Mouse (Mus musculus) heart, adult 2 months (tissue): ENCODE measurements around the gene Spock2. TPM values are rescaled to one million over a fixed set of nuclear protein-coding genes. Genes with fewer than 3 reads are reported as not detected.
"Not testable (repeated sequence)": the region's sequence is repeated elsewhere in the genome, so short reads cannot be mapped to it uniquely, and the experiment has no call there.

Experiments used
- DNase-seq, 2 experiments: peaks; one replicate each; pipeline ENCODE4 v3.0.0; 2021
- H3K27ac ChIP-seq: fragments of 200-600 bp; 2 replicates; pipeline ENCODE4 v1.8.1; 2022
- H3K27me3 ChIP-seq: fragments of 200-500 bp; 2 replicates; pipeline ENCODE4 v1.6.1; 2012; ENCODE audit warnings: mild to moderate bottlenecking, low read length, inconsistent platforms, mixed read lengths; ENCODE audit not compliant: control insufficient read depth, insufficient read depth
- H3K36me3 ChIP-seq: fragments of 200-500 bp; 2 replicates; pipeline ENCODE4 v1.6.1; 2012; ENCODE audit warnings: low read length, inconsistent platforms; ENCODE audit not compliant: control insufficient read depth, insufficient read depth
- H3K4me1 ChIP-seq: fragments of 200-500 bp; 2 replicates; pipeline ENCODE4 v1.6.1; 2011; ENCODE audit warnings: low read length; ENCODE audit not compliant: control insufficient read depth, insufficient read depth
- H3K4me3 ChIP-seq: fragments of 200-600 bp; 2 replicates; pipeline ENCODE4 v1.8.1; 2022
- H3K79me2 ChIP-seq: fragments of 200-500 bp; replicated peaks from 2 replicates; pipeline ENCODE4 v1.6.1; 2012; ENCODE audit warnings: mild to moderate bottlenecking, inconsistent platforms, low read length, moderate library complexity, mixed read lengths; ENCODE audit not compliant: control insufficient read depth, insufficient read depth
- H3K9ac ChIP-seq: fragments of 200-500 bp; 2 replicates; pipeline ENCODE4 v1.6.1; 2012; ENCODE audit warnings: low read depth, mild to moderate bottlenecking, control low read depth, inconsistent platforms, low read length, mixed read lengths
- CTCF ChIP-seq: fragments of 200-600 bp; IDR thresholded peaks from 2 replicates; pipeline ENCODE4 v1.8.1; 2022; ENCODE audit warnings: antibody characterized with exemption, mild to moderate bottlenecking, moderate library complexity
- EP300 ChIP-seq: fragments of 200-500 bp; IDR thresholded peaks from 2 replicates; pipeline ENCODE4 v1.6.1; 2011; ENCODE audit warnings: low read depth, low read length, control low read depth; ENCODE audit not compliant: insufficient read depth
- POLR2A ChIP-seq: fragments of 200-500 bp; IDR thresholded peaks from 2 replicates; pipeline ENCODE4 v1.6.1; 2011; ENCODE audit warnings: mild to moderate bottlenecking, low read depth, low read length, control low read depth; ENCODE audit not compliant: insufficient read depth
- WGBS: fragments of 180-500 bp; shearing (Covaris S2); methylation state at CpG from one replicate; pipeline ENCODE4 v1.1.7; 2018; 5-methylcytosine and 5-hydroxymethylcytosine counted together
- intact Hi-C: fragments of 180-260 bp; cut with DNase I; formaldehyde crosslinking; loops from one replicate; pipeline ENCODE4 v1.15.1; 2025
- polyA plus RNA-seq: library from polyadenylated mRNA; depleted of rRNA; stranded (reverse); fragments of >200 nt; gene quantifications from 2 replicates; pipeline ENCODE4 v1.2.3, GENCODE M21; 2012
- total RNA-seq, 2 experiments: library from RNA; stranded (reverse); gene quantifications; 2 replicates each; pipeline ENCODE4 v1.2.3; 2021

The Spock2 gene
- total and polyA plus RNA-seq, 3 experiments, result 8.4 to 21.7 (median 12.2) TPM

DNA sequence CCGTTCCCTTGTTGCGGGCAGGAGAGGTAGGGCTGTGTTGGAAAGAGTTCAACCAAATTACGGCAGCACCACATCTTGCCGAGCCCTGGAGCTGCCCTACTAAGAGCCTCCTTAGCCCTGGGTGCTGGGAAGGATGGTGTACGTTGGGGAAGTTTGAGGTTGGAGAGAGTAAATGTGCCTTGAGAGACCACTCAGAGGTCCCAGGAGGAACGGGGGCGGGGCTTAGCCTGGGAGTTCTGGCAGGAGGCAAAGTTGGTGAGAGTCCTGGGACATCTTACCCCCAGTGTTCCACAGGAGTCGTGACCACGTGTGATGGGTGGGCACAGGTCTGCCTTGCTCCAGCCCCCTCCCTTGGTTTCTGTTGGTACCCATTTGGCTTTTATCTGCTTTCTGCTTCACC lies 28.2 kb downstream of the Spock2 start:
- Histone ChIP-seq H3K27ac (no peak overlapping the region), H3K36me3 (no peaks in the 10 kb centered on the region), H3K4me1 (no peaks in the 10 kb centered on the region; the same call in 1 of the 2 replicates), H3K4me3 (no peak overlapping the region), H3K79me2 (no peaks in the 10 kb centered on the region), H3K9ac (no peak overlapping the region), H3K27me3 (no peaks in the 10 kb centered on the region)
- intact Hi-C loops, result no loop called here
- 51% methylated on average over 9 of the region's 9 CpGs for WGBS
- no peak for TF ChIP-seq POLR2A
- no peak for TF ChIP-seq CTCF
- no peak for TF ChIP-seq EP300
- DNase-seq, result no peak

DNA sequence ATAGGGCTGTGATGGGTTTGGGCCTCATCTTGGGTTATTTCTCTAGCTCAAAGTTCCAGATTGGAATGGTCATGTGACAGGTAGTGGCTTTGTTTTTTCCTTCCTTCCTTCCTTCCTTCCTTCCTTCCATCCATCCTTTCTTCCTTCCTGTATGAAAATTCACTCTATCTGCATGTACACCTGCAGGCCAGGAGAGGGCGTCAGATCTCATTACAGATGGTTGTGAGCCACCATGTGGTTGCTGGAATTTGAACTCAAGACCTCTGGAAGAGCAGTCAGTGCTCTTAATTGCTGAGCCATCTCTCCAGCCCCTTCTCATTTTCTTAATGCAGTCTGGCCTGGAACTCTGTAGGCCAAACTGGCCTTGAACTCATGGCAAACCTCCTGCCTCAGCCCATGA lies 30.0 kb downstream of the Spock2 start:
- H3K4me3 ChIP-seq, H3K79me2 ChIP-seq, DNase-seq, H3K4me1 ChIP-seq, H3K27me3 ChIP-seq, H3K27ac ChIP-seq, H3K36me3 ChIP-seq, intact Hi-C loops, H3K9ac ChIP-seq: not testable (repeated sequence)
- WGBS, result 43% methylated on average over 1 of the region's 1 CpGs

DNA sequence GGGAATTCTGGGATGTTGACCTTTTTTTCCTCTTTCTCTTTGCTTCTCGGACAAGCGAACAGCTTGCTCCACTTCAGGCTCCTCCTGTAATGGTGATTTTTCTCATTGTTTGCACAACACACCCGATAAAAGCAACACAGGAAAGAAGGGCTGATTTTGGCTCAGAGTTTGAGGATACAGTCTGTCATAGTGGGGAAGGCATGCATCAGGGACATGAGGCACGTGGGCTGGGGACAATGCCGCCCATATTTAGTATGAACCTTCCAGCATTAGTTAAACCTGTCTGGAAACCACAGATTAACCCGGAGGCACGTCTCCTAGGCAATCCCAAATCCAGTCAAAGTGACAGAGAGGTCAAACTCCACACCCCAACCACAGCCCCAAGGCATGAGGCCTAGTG lies 30.9 kb downstream of the Spock2 start:
- no peak overlapping the region for H3K4me3 ChIP-seq
- intact Hi-C loops, result no loop called here
- no peaks in the 10 kb centered on the region for H3K27me3 ChIP-seq
- no peak for DNase-seq
- no peaks in the 10 kb centered on the region for H3K79me2 ChIP-seq
- H3K9ac ChIP-seq, result no peak overlapping the region
- H3K27ac ChIP-seq, result no peak overlapping the region
- H3K36me3 ChIP-seq, result no peaks in the 10 kb centered on the region
- WGBS, result 57% methylated on average over 7 of the region's 7 CpGs
- no peak for TF ChIP-seq CTCF
- no peak for TF ChIP-seq POLR2A
- no peak for TF ChIP-seq EP300
- no peaks in the 10 kb centered on the region; the same call in 1 of the 2 replicates for H3K4me1 ChIP-seq

DNA sequence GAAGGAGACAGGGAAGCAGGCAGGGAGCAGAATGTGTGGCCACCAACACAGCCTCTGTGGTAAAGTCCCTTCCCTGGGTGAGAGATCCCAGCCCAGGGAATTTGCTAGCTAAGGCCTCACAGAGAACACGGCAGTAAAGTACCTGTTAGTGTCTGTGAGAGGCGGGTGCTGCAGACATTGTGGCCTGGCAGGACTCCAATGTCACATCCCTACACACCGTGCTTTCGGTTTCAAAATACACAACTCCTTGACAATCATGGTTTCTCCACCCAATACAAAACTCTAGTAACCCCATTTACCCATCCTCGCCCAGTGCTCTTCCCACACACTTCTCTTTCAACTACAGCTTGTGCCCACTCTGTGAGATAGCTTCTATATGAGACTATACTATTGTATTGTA lies 32.7 kb downstream of the Spock2 start:
- intact Hi-C loops, result no loop called here
- no peak overlapping the region for H3K9ac ChIP-seq
- H3K27ac ChIP-seq, result no peak overlapping the region
- H3K27me3 ChIP-seq, result no peaks in the 10 kb centered on the region
- H3K4me1 ChIP-seq, result no peaks in the 10 kb centered on the region; the same call in 1 of the 2 replicates
- 78% methylated on average over 5 of the region's 5 CpGs for WGBS
- TF ChIP-seq POLR2A (no peak), EP300 (no peak), CTCF (no peak)
- H3K4me3 ChIP-seq, result no peak overlapping the region
- no peak for DNase-seq
- no peaks in the 10 kb centered on the region for H3K79me2 ChIP-seq
- no peaks in the 10 kb centered on the region for H3K36me3 ChIP-seq

DNA sequence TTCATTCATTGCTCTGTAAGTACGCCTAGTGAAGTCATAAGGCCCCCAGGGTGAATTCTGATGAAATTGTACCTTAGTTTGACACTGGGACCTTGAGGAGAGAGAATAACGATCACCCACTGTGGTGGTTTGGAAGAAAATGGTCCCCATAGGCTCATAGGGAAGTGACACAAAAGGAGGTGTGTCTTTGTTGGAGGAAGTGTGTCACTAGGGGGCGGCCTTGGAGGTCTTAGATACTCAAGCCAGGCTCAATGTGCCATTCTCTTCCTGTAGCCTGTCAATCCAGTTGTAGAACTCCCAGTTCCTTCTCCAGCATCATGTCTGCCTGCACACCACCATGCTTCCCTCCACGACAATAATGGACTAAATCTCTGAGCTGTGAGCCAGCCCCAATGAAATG lies 34.7 kb downstream of the Spock2 start:
- H3K4me1 ChIP-seq, result no peaks in the 10 kb centered on the region; the same call in 1 of the 2 replicates
- WGBS, result 92% methylated on average over 4 of the region's 4 CpGs
- no peaks in the 10 kb centered on the region for H3K36me3 ChIP-seq
- no peaks in the 10 kb centered on the region for H3K27me3 ChIP-seq
- TF ChIP-seq CTCF (no peak), POLR2A (no peak), EP300 (no peak)
- no peak overlapping the region for H3K27ac ChIP-seq
- no peak for DNase-seq
- H3K4me3 ChIP-seq, result no peak overlapping the region
- no peak overlapping the region for H3K9ac ChIP-seq
- intact Hi-C loops, result no loop called here
- no peaks in the 10 kb centered on the region for H3K79me2 ChIP-seq

DNA sequence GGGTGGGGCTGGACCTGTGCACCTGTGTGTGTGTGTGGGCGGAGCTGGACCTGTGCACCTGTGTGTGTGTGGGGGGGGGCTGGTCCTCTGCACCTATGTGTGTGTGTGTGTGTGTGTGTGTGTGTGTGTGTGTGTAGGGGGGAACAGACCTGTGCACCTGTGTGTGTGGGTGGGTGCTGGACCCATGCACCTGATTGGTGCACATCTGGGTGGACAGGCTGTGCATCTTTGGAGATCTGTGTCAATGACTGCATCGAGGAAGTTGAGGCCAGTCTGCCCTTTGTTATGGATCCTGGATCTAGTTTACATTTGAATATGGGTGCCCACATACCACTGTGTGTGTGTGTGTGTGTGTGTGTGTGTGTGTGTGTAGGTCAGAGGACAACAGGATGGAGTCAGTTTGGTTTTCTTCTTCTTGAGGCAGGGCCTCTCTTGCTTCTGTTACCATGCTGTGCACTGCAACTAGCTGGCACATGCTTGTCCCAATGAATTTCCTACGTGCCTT lies 35.7 kb downstream of the Spock2 start:
- no peak for DNase-seq
- Histone ChIP-seq H3K79me2 (no peaks in the 10 kb centered on the region), H3K9ac (no peak overlapping the region), H3K4me3 (no peak overlapping the region), H3K27me3 (no peaks in the 10 kb centered on the region), H3K4me1 (no peaks in the 10 kb centered on the region), H3K27ac (no peak overlapping the region), H3K36me3 (no peaks in the 10 kb centered on the region)
- intact Hi-C loops, result no loop called here
- WGBS, result 95% methylated on average over 3 of the region's 3 CpGs
- TF ChIP-seq POLR2A (no peak), CTCF (no peak), EP300 (no peak)

DNA sequence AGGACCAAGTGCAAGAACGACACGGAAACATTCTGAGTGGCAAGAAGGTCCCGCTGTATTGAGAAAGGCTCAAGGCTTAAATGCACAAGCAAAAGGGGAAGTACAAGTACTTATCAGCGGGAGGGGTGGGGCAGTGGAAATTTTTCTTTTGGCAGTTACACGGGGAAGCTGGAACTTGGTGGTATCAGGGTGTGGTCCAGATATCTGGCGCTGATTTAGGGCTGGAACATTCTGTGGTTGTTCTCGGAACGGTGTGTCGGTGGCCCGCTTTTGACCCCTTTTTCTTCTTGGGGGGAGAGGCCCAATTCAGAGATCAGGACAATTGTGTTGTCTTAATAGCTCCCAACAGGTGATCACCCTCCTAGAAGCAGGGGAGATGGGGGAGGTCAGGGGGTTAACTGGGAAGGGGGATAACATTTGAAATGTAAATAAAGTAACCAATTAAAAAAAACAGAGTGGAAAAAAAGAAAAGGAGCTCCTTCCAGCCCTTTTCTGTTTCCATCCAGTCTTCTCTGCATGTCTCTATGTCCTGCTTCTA lies 41.6 kb downstream of the Spock2 start:
- not testable (repeated sequence) for H3K79me2 ChIP-seq, H3K9ac ChIP-seq, H3K4me3 ChIP-seq, H3K4me1 ChIP-seq, H3K27ac ChIP-seq, H3K36me3 ChIP-seq, H3K27me3 ChIP-seq
- DNase-seq, result peak in 1 of 2 experiments; percentile 28
- WGBS, result 40% methylated on average over 10 of the region's 10 CpGs
- intact Hi-C loops, result loop anchor here (2.0 to 5.0 kb wide), 3 partner anchors 45 to 255 kb away; no protein-coding TSS in a partner anchor
